Mouse (Mus musculus) megakaryocyte, embryonic 14.5 days (primary cell): ENCODE data around the gene Ftcd.

ENCODE experiments used
- FLI1 ChIP-seq: IDR thresholded peaks from 2 replicates; pipeline ENCODE4 v1.6.1; 2012; ENCODE audit warnings: low read length, inconsistent platforms, mixed read lengths
- GATA1 ChIP-seq: IDR thresholded peaks from 3 replicates; pipeline ENCODE4 v1.6.1; 2012; ENCODE audit warnings: mixed read lengths, low read length, inconsistent platforms, borderline replicate concordance

- TF ChIP-seq GATA1 (no peak), FLI1 (no peak)
Measured at GRCm38 (mm10) chr10:76542636-76543375, 32.6 kb upstream of the Ftcd start.
